Mouse (Mus musculus) liver, adult 2 months (tissue): ENCODE measurements around the gene Cir1.

Experiments used
- CTCF ChIP-seq: fragments of 200-500 bp; IDR thresholded peaks from 2 replicates; pipeline ENCODE4 v1.5.1; 2011; ENCODE audit warnings: low read depth, low read length, control low read depth
- POLR2A ChIP-seq: fragments of 200-500 bp; IDR thresholded peaks from 2 replicates; pipeline ENCODE4 v1.6.1; 2011; ENCODE audit warnings: low read length, control low read depth; ENCODE audit not compliant: insufficient read depth; ENCODE audit errors: extremely low read depth

DNA sequence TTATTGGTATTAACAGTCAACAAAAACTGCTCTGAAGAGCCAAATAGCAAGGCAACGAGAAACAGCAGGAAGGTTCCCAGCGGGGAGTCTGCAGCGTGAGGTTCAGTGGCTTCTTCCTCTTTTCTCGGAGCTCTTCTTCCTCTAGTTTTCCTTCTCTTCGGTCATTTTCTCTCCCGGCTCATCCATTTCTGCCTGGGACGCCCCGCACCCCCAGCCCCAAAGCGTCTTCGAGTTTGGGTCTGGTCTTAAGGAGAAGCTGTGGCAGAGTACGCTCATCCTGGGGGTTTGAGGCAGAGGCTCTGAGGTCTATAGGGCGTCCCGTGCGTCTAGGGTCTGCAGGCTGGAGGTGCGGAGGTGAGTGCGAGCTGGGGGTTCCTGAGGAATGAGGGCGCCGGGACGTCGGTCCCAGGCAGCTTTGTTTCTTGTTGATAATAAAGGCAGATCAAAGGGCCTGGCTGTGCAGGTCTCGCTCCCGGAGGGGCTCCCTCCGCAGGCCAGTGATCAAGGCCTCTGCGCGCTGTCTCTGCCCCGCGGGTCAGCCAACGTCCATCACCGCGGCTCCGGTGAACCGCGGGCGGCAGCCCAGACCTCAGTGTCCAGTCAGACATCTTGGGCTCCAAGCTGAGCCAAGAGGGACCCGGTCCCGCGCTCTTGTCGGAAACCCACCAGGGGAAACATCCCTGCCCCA is 35.3 kb downstream of the Cir1 start:
- no peak for TF ChIP-seq POLR2A
- TF ChIP-seq CTCF: no peak
